Mouse (Mus musculus): ENCODE results near the gene Anxa6.

Anxa6 gene

GRCm38 (mm10) chr11:55028509-55028908 lies 4.7 kb downstream of the Anxa6 start:
- no peak for DNase-seq

GRCm38 (mm10) chr11:55027204-55027855 lies 5.9 kb downstream of the Anxa6 start:
- no peak for DNase-seq

- DNase-seq: peak; percentile 52
These were observed 7.3 kb downstream of the Anxa6 start for GRCm38 (mm10) chr11:55025896-55026295.

GRCm38 (mm10) chr11:55023583-55023982 lies 9.7 kb downstream of the Anxa6 start:
- no peak for DNase-seq

GRCm38 (mm10) chr11:55023049-55023564 lies 10.1 kb downstream of the Anxa6 start:
- DNase-seq: peak; percentile 94

GRCm38 (mm10) chr11:55022508-55022907 lies 10.7 kb downstream of the Anxa6 start:
- no peak for DNase-seq

- DNase-seq: no peak
These were observed 11.4 kb downstream of the Anxa6 start for GRCm38 (mm10) chr11:55021859-55022258.

- DNase-seq: no peak
These were observed 11.8 kb downstream of the Anxa6 start for GRCm38 (mm10) chr11:55021458-55021857.

GRCm38 (mm10) chr11:55019711-55020110 lies 13.5 kb downstream of the Anxa6 start:
- DNase-seq: no peak

- no peak for DNase-seq
These were observed 15.2 kb downstream of the Anxa6 start for GRCm38 (mm10) chr11:55018034-55018433.

- DNase-seq: no peak
These were observed 16.0 kb downstream of the Anxa6 start for GRCm38 (mm10) chr11:55017201-55017600.

- DNase-seq: no peak
These were observed 16.5 kb downstream of the Anxa6 start for GRCm38 (mm10) chr11:55016758-55017157.

- DNase-seq: peak; percentile 65
These were observed 17.4 kb downstream of the Anxa6 start for GRCm38 (mm10) chr11:55015831-55016241.

- no peak for DNase-seq
These were observed 18.0 kb downstream of the Anxa6 start for GRCm38 (mm10) chr11:55015264-55015663.

GRCm38 (mm10) chr11:55013802-55014201 lies 19.4 kb downstream of the Anxa6 start:
- no peak for DNase-seq

- peak; percentile 73 for DNase-seq
These were observed 20.4 kb downstream of the Anxa6 start for GRCm38 (mm10) chr11:55012551-55013521.

GRCm38 (mm10) chr11:55011440-55011839 lies 21.8 kb downstream of the Anxa6 start:
- no peak for DNase-seq

GRCm38 (mm10) chr11:55008230-55008629 lies 25.0 kb downstream of the Anxa6 start:
- DNase-seq: no peak

- no peak for DNase-seq
These were observed 27.6 kb downstream of the Anxa6 start for GRCm38 (mm10) chr11:55005684-55006083.

- DNase-seq: no peak
These were observed 28.2 kb downstream of the Anxa6 start for GRCm38 (mm10) chr11:55004970-55005502.

- DNase-seq: no peak
These were observed 34.5 kb downstream of the Anxa6 start for GRCm38 (mm10) chr11:54998708-54999107.

- DNase-seq: peak; percentile 69
These were observed 35.0 kb downstream of the Anxa6 start for GRCm38 (mm10) chr11:54998284-54998683.

GRCm38 (mm10) chr11:54996176-54996575 lies 37.1 kb downstream of the Anxa6 start:
- DNase-seq: no peak

Measured in lung, postnatal 14 days (tissue).